Mouse (Mus musculus) ES-Bruce4 (cell line): Measurements from ENCODE around the gene Avpr2. TPM values are rescaled to one million over a fixed set of nuclear protein-coding genes. Genes with fewer than 3 reads are reported as not detected.

Experiments used
- H3K27ac ChIP-seq: 2 replicates; pipeline ENCODE4 v1.5.1; 2012; ENCODE audit warnings: low read length, inconsistent platforms; ENCODE audit not compliant: insufficient read depth
- H3K27me3 ChIP-seq: 2 replicates; pipeline ENCODE4 v1.6.1; 2012; ENCODE audit warnings: mild to moderate bottlenecking, low read length, inconsistent platforms; ENCODE audit not compliant: control insufficient read depth, poor library complexity, insufficient read depth, severe bottlenecking
- H3K36me3 ChIP-seq: 2 replicates; pipeline ENCODE4 v1.6.1; 2012; ENCODE audit warnings: inconsistent platforms, mild to moderate bottlenecking, low read length, moderate library complexity; ENCODE audit not compliant: control insufficient read depth, poor library complexity, insufficient read depth, severe bottlenecking
- H3K4me1 ChIP-seq: one replicate; pipeline ENCODE4 v1.8.1; 2011; ENCODE audit warnings: low read length; ENCODE audit not compliant: control insufficient read depth, insufficient read depth
- H3K4me3 ChIP-seq: 2 replicates; pipeline ENCODE4 v1.5.1; 2011; ENCODE audit warnings: low read depth, mild to moderate bottlenecking, low read length
- H3K9ac ChIP-seq: 2 replicates; pipeline ENCODE4 v1.6.1; 2012; ENCODE audit warnings: low read depth, mild to moderate bottlenecking, inconsistent platforms; ENCODE audit not compliant: poor library complexity, severe bottlenecking
- H3K9me3 ChIP-seq: replicated peaks from 2 replicates; pipeline ENCODE4 v1.6.1; 2012; ENCODE audit warnings: mild to moderate bottlenecking, low read length, inconsistent platforms; ENCODE audit not compliant: control insufficient read depth, poor library complexity, insufficient read depth, severe bottlenecking
- CTCF ChIP-seq: IDR thresholded peaks from one replicate; pipeline ENCODE4 v1.8.1; 2011; ENCODE audit warnings: low read depth, low read length
- EP300 ChIP-seq: IDR thresholded peaks from 2 replicates; pipeline ENCODE4 v1.6.1; 2011; ENCODE audit warnings: low read depth, low read length; ENCODE audit not compliant: insufficient read depth
- POLR2A ChIP-seq: IDR thresholded peaks from one replicate; pipeline ENCODE4 v1.8.1; 2011; ENCODE audit warnings: low read length; ENCODE audit not compliant: insufficient read depth
- polyA plus RNA-seq: library from polyadenylated mRNA; stranded (reverse); fragments of >200 nt; gene quantifications from 2 replicates; pipeline ENCODE4 v1.2.4, GENCODE M21; 2011; ENCODE audit warnings: low read depth; ENCODE audit not compliant: missing spikeins, insufficient read depth, insufficient read length

Avpr2 gene
- polyA plus RNA-seq, 1 experiment = not detected

- peak overlapping the region; percentile 68 for H3K9ac ChIP-seq
- no peaks in the 10 kb centered on the region for H3K27me3 ChIP-seq
- peaks cover 15% of the 10 kb centered on the region; the same call in 1 of the 2 replicates for H3K36me3 ChIP-seq
- H3K4me3 ChIP-seq = peak overlapping the region; percentile 92
- TF ChIP-seq EP300 (no peak), POLR2A (no peak), CTCF (no peak)
- H3K4me1 ChIP-seq = no peaks in the 10 kb centered on the region
- no peaks in the 10 kb centered on the region for H3K9me3 ChIP-seq
- peak overlapping the region; percentile 33; the same call in 1 of the 2 replicates for H3K27ac ChIP-seq
Observed at GRCm38 (mm10) chrX:73921285-73921822, 29.5 kb downstream of the Avpr2 start.

- Histone ChIP-seq H3K27ac (peak within 1 kb of the TSS; percentile 63), H3K9me3 (no peaks in the 10 kb centered on the region), H3K9ac (peak within 1 kb of the TSS; percentile 68), H3K4me1 (no peaks in the 10 kb centered on the region), H3K4me3 (peak within 1 kb of the TSS; percentile 92), H3K27me3 (no peaks in the 10 kb centered on the region), H3K36me3 (peaks cover 17% of the 10 kb centered on the region; the same call in 1 of the 2 replicates)
- TF ChIP-seq POLR2A (no peak), EP300 (no peak), CTCF (no peak)
Observed at GRCm38 (mm10) chrX:73921823-73922549, 30.1 kb downstream of the Avpr2 start, which contains the start of the genes Arhgap4 and Naa10. Gene Arhgap4, minus strand, starts transcription at chrX:73921870. Gene Naa10, minus strand, starts transcription at chrX:73921944.

- TF ChIP-seq POLR2A = no peak
- Histone ChIP-seq H3K9me3 (no peaks in the 10 kb centered on the region), H3K27me3 (no peaks in the 10 kb centered on the region), H3K9ac (peak overlapping the region; percentile 68), H3K27ac (peak overlapping the region; percentile 63), H3K4me1 (no peaks in the 10 kb centered on the region), H3K36me3 (peaks cover 19% of the 10 kb centered on the region; the same call in 1 of the 2 replicates), H3K4me3 (peak overlapping the region; percentile 83)
Observed at GRCm38 (mm10) chrX:73922550-73922882, 30.6 kb downstream of the Avpr2 start.

- H3K27ac ChIP-seq = peak within 1 kb of the TSS; percentile 49
- peaks cover 19% of the 10 kb centered on the region for H3K36me3 ChIP-seq
- no peaks in the 10 kb centered on the region for H3K4me1 ChIP-seq
- no peaks in the 10 kb centered on the region for H3K27me3 ChIP-seq
- H3K9ac ChIP-seq = peak within 1 kb of the TSS; percentile 72
- no peaks in the 10 kb centered on the region for H3K9me3 ChIP-seq
- TF ChIP-seq POLR2A (peak; percentile 27), CTCF (no peak)
- H3K4me3 ChIP-seq = peak within 1 kb of the TSS; percentile 93
Observed at GRCm38 (mm10) chrX:73930402-73931062, 38.6 kb downstream of the Avpr2 start, which contains the start of gene Renbp. Gene Renbp, minus strand, starts transcription at chrX:73930850.

GRCm38 (mm10) chrX:73931871-73932270, 40.0 kb downstream of the Avpr2 start:
- Histone ChIP-seq H3K36me3 (peaks cover 17% of the 10 kb centered on the region), H3K27me3 (no peaks in the 10 kb centered on the region), H3K9ac (no peak overlapping the region), H3K4me1 (no peaks in the 10 kb centered on the region), H3K4me3 (no peak overlapping the region), H3K27ac (peak overlapping the region; percentile 44; the same call in 1 of the 2 replicates), H3K9me3 (no peaks in the 10 kb centered on the region)
- TF ChIP-seq POLR2A = no peak
- no peak for TF ChIP-seq CTCF
- no peak for TF ChIP-seq EP300

GRCm38 (mm10) chrX:73941860-73942259, 50.0 kb downstream of the Avpr2 start:
- H3K36me3 ChIP-seq = peaks cover 48% of the 10 kb centered on the region
- H3K9me3 ChIP-seq = no peaks in the 10 kb centered on the region
- TF ChIP-seq POLR2A (no peak), EP300 (no peak), CTCF (no peak)
- H3K27me3 ChIP-seq = no peaks in the 10 kb centered on the region
- H3K9ac ChIP-seq = no peak overlapping the region
- no peak overlapping the region for H3K4me3 ChIP-seq
- H3K27ac ChIP-seq = no peak overlapping the region
- no peaks in the 10 kb centered on the region for H3K4me1 ChIP-seq
